ENCODE assay signal across 10 mouse cellular contexts in the genomic region with DNA sequence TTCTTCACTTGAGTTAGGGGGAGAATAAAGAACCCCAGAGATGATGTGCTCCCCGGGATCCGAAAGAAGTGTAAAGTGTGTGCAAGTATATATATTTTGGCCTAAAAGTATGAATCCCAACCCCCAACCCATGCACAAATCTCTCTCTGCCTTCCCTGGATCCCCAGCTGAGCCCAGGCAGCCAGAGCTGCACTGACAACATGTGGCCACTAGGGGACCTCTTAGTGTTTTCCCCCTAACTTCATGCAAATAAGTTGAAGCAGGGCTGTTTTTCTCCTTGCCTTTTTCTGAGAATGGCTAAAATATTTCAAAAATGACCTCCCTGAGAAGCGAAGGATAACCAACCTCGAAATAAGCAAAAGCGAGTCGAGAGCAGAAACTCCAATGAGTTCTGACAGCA. TPM values are rescaled to one million over a fixed set of nuclear protein-coding genes. Genes with fewer than 3 reads are reported as not detected.
A peak's percentile ranks its signal among the peaks of the same experiment; 100 is the strongest.
DNase-seq lines count a peak whose midpoint lies in the region; ATAC-seq and TF ChIP-seq lines count a peak whose summit lies in the region.
"Had no signal": no experiment of that assay in that cellular context is flagged by ENCODE, and none has a peak within 500 bp of the region (broad histone marks: within the 10 kb centered on the region; RNA-seq: fewer than 3 reads in every experiment).

No protein-coding gene starts in this region.

- TF ChIP-seq EP300 in CH12.LX (IDR thresholded peaks at IDR 0.05; ENCODE audit: low read length) = no peak

- H3K27me3 ChIP-seq in intestine, postnatal 0 days (replicated peaks; ENCODE audit: control insufficient read depth, insufficient read depth, low read length) = no peaks in the 10 kb centered on the region
- no peaks in the 10 kb centered on the region for H3K27me3 ChIP-seq in intestine, embryonic 16.5 days (replicated peaks; ENCODE audit: control insufficient read depth, insufficient read depth, low read length)
- no peaks in the 10 kb centered on the region for H3K27me3 ChIP-seq in CH12.LX (replicated peaks)
- no peaks in the 10 kb centered on the region for H3K27me3 ChIP-seq in lung, embryonic 15.5 days
- no peaks in the 10 kb centered on the region for H3K27me3 ChIP-seq in intestine, embryonic 15.5 days (replicated peaks)
- H3K27me3 ChIP-seq: embryonic facial prominence, embryonic 15.5 days; limb, embryonic 15.5 days had no signal

- no peak overlapping the region for H3K4me2 ChIP-seq in intestine, postnatal 0 days (replicated peaks; ENCODE audit: low read depth)
- H3K4me2 ChIP-seq in intestine, embryonic 16.5 days (ENCODE audit: low read depth, low read length) = no peak overlapping the region
- H3K4me2 ChIP-seq in CH12.LX (ENCODE audit: insufficient read depth, low read depth, poor library complexity, severe bottlenecking) = no peak overlapping the region
- H3K4me2 ChIP-seq in lung, embryonic 15.5 days = 0 out of 2 replicates have a peak overlapping the region, but pooled peaks have one; percentile 13
- no peak overlapping the region for H3K4me2 ChIP-seq in intestine, embryonic 15.5 days (replicated peaks)
- H3K4me2 ChIP-seq: embryonic facial prominence, embryonic 15.5 days; limb, embryonic 15.5 days had no signal

- no peaks in the 10 kb centered on the region for H3K79me2 ChIP-seq in CH12.LX (replicated peaks; ENCODE audit: control insufficient read depth, extremely low read depth, insufficient read depth, poor library complexity, severe bottlenecking)

- peak; percentile 3; the same call in 1 of the 2 replicates for TF ChIP-seq RAD21 in CH12.LX (IDR thresholded peaks at IDR 0.05; ENCODE audit: low read depth, low read length)

- no peak overlapping the region for H3K4me3 ChIP-seq in intestine, postnatal 0 days (ENCODE audit: low read depth, low read length)
- H3K4me3 ChIP-seq in intestine, embryonic 16.5 days (ENCODE audit: low read length) = no peak overlapping the region
- no peak overlapping the region for H3K4me3 ChIP-seq in CH12.LX (replicated peaks in 1 of 3; ENCODE audit: low read depth in 2 of 3, low read length in 2 of 3, poor library complexity in 1 of 3)
- H3K4me3 ChIP-seq in lung, embryonic 15.5 days = no peak overlapping the region
- no peak overlapping the region for H3K4me3 ChIP-seq in intestine, embryonic 15.5 days (replicated peaks)
- H3K4me3 ChIP-seq: embryonic facial prominence, embryonic 15.5 days; limb, embryonic 15.5 days had no signal

- H3K4me1 ChIP-seq in intestine, postnatal 0 days (replicated peaks; ENCODE audit: control insufficient read depth, insufficient read depth, low read length) = no peaks in the 10 kb centered on the region
- H3K4me1 ChIP-seq in intestine, embryonic 16.5 days (ENCODE audit: control insufficient read depth, insufficient read depth, low read length) = no peaks in the 10 kb centered on the region
- no peaks in the 10 kb centered on the region; a peak in 1 of 4 replicates for H3K4me1 ChIP-seq in CH12.LX (ENCODE audit: control insufficient read depth in 1 of 2, insufficient read depth in 2 of 2)
- H3K4me1 ChIP-seq in lung, embryonic 15.5 days = no peaks in the 10 kb centered on the region
- H3K4me1 ChIP-seq in intestine, embryonic 15.5 days (replicated peaks) = no peaks in the 10 kb centered on the region
- H3K4me1 ChIP-seq: embryonic facial prominence, embryonic 15.5 days; limb, embryonic 15.5 days had no signal

- ATAC-seq in intestine, postnatal 0 days = no peak
- ATAC-seq in intestine, embryonic 16.5 days = no peak
- ATAC-seq in granulocyte monocyte progenitor cell, adult 5-6 weeks (replicated peaks; ENCODE audit: poor library complexity, severe bottlenecking) = peak; percentile 30; the same call in 1 of the 2 replicates
- no peak for ATAC-seq in lung, embryonic 15.5 days (ENCODE audit: borderline replicate concordance, extremely low read depth, low FRiP score, low TSS enrichment)
- no peak for ATAC-seq in intestine, embryonic 15.5 days

- in situ Hi-C loops in CH12.LX (cut with MboI; ENCODE audit: low pct_ligation_motif_present, low pct_unique_long_range_greater_than_20kb, low sequenced_read_pairs) = no loop called here

- 50% methylated on average over 6 of the region's 6 CpGs for WGBS in intestine, postnatal 0 days
- WGBS in intestine, embryonic 16.5 days = 49% methylated on average over 6 of the region's 6 CpGs
- 56% methylated on average over 6 of the region's 6 CpGs for WGBS in lung, embryonic 15.5 days
- WGBS in intestine, embryonic 15.5 days = 56% methylated on average over 6 of the region's 6 CpGs

- dilution Hi-C loops in CH12.LX (cut with MboI; ENCODE audit: extremely low pct_ligation_motif_present, extremely low pct_unique_long_range_greater_than_20kb, low sequenced_read_pairs) = no loop called here

- H3K9ac ChIP-seq in intestine, postnatal 0 days (ENCODE audit: low read depth, low read length) = no peak overlapping the region
- H3K9ac ChIP-seq in intestine, embryonic 16.5 days (ENCODE audit: low read depth, low read length) = no peak overlapping the region
- H3K9ac ChIP-seq in CH12.LX (ENCODE audit: insufficient read depth, low read depth) = no peak overlapping the region
- H3K9ac ChIP-seq in lung, embryonic 15.5 days = no peak overlapping the region
- no peak overlapping the region for H3K9ac ChIP-seq in intestine, embryonic 15.5 days
- H3K9ac ChIP-seq: embryonic facial prominence, embryonic 15.5 days; limb, embryonic 15.5 days had no signal

- no peak overlapping the region for H3K27ac ChIP-seq in intestine, postnatal 0 days (ENCODE audit: low read depth, low read length)
- no peak overlapping the region for H3K27ac ChIP-seq in intestine, embryonic 16.5 days (ENCODE audit: low read length)
- H3K27ac ChIP-seq in CH12.LX (ENCODE audit: insufficient read depth, low read depth) = no peak overlapping the region
- H3K27ac ChIP-seq in lung, embryonic 15.5 days = no peak overlapping the region
- no peak overlapping the region for H3K27ac ChIP-seq in intestine, embryonic 15.5 days
- H3K27ac ChIP-seq: embryonic facial prominence, embryonic 15.5 days; limb, embryonic 15.5 days had no signal

- peak; percentile 70 for TF ChIP-seq CTCF in intestine, postnatal 0 days (IDR thresholded peaks at IDR 0.05; ENCODE audit: low read depth)
- TF ChIP-seq CTCF in CH12.LX (conservative IDR thresholded peaks at IDR 0.05 in 1 of 2, IDR thresholded peaks at IDR 0.05 in 1 of 2; ENCODE audit: low read depth in 2 of 2, low read length in 2 of 2) = peak; percentile 59 to 75

- no peaks in the 10 kb centered on the region for H3K9me3 ChIP-seq in intestine, postnatal 0 days (ENCODE audit: control insufficient read depth)
- no peaks in the 10 kb centered on the region for H3K9me3 ChIP-seq in intestine, embryonic 16.5 days (ENCODE audit: control insufficient read depth, low read length)
- no peaks in the 10 kb centered on the region for H3K9me3 ChIP-seq in CH12.LX (replicated peaks; ENCODE audit: low read length)
- no peaks in the 10 kb centered on the region for H3K9me3 ChIP-seq in lung, embryonic 15.5 days
- no peaks in the 10 kb centered on the region for H3K9me3 ChIP-seq in intestine, embryonic 15.5 days
- H3K9me3 ChIP-seq: embryonic facial prominence, embryonic 15.5 days; limb, embryonic 15.5 days had no signal

- H3K36me3 ChIP-seq in intestine, postnatal 0 days (ENCODE audit: control insufficient read depth, insufficient read depth) = no peaks in the 10 kb centered on the region
- no peaks in the 10 kb centered on the region for H3K36me3 ChIP-seq in intestine, embryonic 16.5 days (ENCODE audit: control insufficient read depth, insufficient read depth, low read length)
- H3K36me3 ChIP-seq in CH12.LX (replicated peaks in 1 of 2; ENCODE audit: control insufficient read depth in 1 of 2, insufficient read depth in 1 of 2, low read length in 1 of 2) = no peaks in the 10 kb centered on the region
- H3K36me3 ChIP-seq in lung, embryonic 15.5 days = no peaks in the 10 kb centered on the region
- no peaks in the 10 kb centered on the region for H3K36me3 ChIP-seq in intestine, embryonic 15.5 days
- H3K36me3 ChIP-seq: embryonic facial prominence, embryonic 15.5 days; limb, embryonic 15.5 days had no signal

- TF ChIP-seq POLR2A in CH12.LX (IDR thresholded peaks at IDR 0.05; ENCODE audit: low read depth, low read length) = no peak

- peak; percentile 36 for DNase-seq in CH12.LX (ENCODE audit: extremely low read depth)
- DNase-seq in adrenal gland, adult 18-20 months (ENCODE audit: low spot score in 2 of 2) = peak; percentile 23 to 29
- peak; percentile 50 for DNase-seq in testis, postnatal 10 days (ENCODE audit: low spot score)

TF ChIP-seq in CH12.LX, 34 proteins besides CTCF, POLR2A, EP300 and RAD21:
- TF ChIP-seq SMC3 (IDR thresholded peaks at IDR 0.05; ENCODE audit: low read depth, low read length) = peak; percentile 28; the same call in 1 of the 2 replicates
- no peak for TF ChIP-seq MEF2A (IDR thresholded peaks at IDR 0.05; ENCODE audit: borderline replicate concordance, low read depth, low read length)
TF ChIP-seq in CH12.LX: peak in this region for 1.

RNA-seq across cellular contexts. Expression of gene Pcdh19, which starts 46.2 kb away (rescaled TPM):
- 1.3 and 1.7 TPM in 2 replicates for polyA plus RNA-seq in intestine, postnatal 0 days (2015; fragmentation: Nextera tagmentation; extraction: Ambion mirVana)
- 0.98 and 1.6 TPM in 2 replicates for polyA plus RNA-seq in intestine, embryonic 16.5 days (2015; fragmentation: Nextera tagmentation; extraction: Ambion mirVana)
- total RNA-seq in CH12.LX (2012; rRNA removed) = not detected in 2 replicates
- not detected in 2 replicates for total RNA-seq in CH12.LX (2014; rRNA removed)
- polyA plus RNA-seq in CH12.LX (2012; ENCODE audit: insufficient read length, low read depth) = not detected in 2 replicates
- total RNA-seq in adrenal gland, adult 18-20 months (2021) = 10 to 100 TPM in 1 of 2 experiments, 1 to 10 TPM in 1; 9.1 to 10.1 TPM
- total RNA-seq in granulocyte monocyte progenitor cell, adult 5-6 weeks (2014; fragmentation: Nextera tagmentation) = 0.32 TPM in 1 of 2 replicates, not detected in the other
- not detected in 2 replicates for total RNA-seq in granulocyte monocyte progenitor cell, adult 5-6 weeks (2017)
- 1.3 and 1.6 TPM in 2 replicates for polyA plus RNA-seq in lung, embryonic 15.5 days (2015; fragmentation: Nextera tagmentation; extraction: Ambion mirVana)
- 1.2 and 1.8 TPM in 2 replicates for polyA plus RNA-seq in intestine, embryonic 15.5 days (2015; fragmentation: Nextera tagmentation; extraction: Ambion mirVana)
